14 mouse cellular contexts compared by ENCODE assay signal in the genomic region with DNA sequence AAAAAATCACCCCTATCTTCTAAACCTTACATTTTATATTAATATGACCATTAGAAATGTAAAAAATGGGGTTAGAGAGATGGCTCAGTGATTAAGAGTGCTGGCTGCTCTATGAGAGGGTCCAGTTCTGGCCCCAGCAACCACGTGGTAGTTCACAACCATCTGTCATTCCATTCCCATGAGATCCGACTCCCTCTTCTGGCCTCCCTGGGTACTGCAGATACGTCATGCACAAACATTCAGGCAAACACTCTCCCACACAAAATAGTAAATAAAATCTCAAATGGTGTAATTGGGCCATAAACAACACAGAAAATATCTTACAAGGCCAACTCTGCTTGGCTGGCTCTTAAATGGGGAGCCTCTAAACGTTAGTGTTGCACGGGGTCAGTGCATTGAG.
DNase-seq lines count a peak whose midpoint lies in the region; ATAC-seq and TF ChIP-seq lines count a peak whose summit lies in the region.
"Had no signal": no experiment of that assay in that cellular context is flagged by ENCODE, and none has a peak within 500 bp of the region (broad histone marks: within the 10 kb centered on the region; RNA-seq: fewer than 3 reads in every experiment).

No protein-coding gene starts in this region.

- H3K36me3 ChIP-seq in heart, adult 2 months (ENCODE audit: control insufficient read depth, insufficient read depth, low read length), result no peaks in the 10 kb centered on the region
- H3K36me3 ChIP-seq in heart, embryonic 11.5 days (ENCODE audit: control insufficient read depth, insufficient read depth, low read length), result no peaks in the 10 kb centered on the region
- H3K36me3 ChIP-seq: embryonic facial prominence, embryonic 12.5 days; forebrain, embryonic 12.5 days had no signal

- in situ Hi-C loops in Patski (cut with MboI; ENCODE audit: low pct_unique_long_range_greater_than_20kb), result no loop called here

- H3K27me3 ChIP-seq in heart, adult 2 months (ENCODE audit: control insufficient read depth, insufficient read depth, low read length), result no peaks in the 10 kb centered on the region
- no peaks in the 10 kb centered on the region for H3K27me3 ChIP-seq in heart, embryonic 11.5 days (ENCODE audit: control insufficient read depth, insufficient read depth, low read length)
- peaks cover 9% of the 10 kb centered on the region for H3K27me3 ChIP-seq in Patski
- H3K27me3 ChIP-seq: embryonic facial prominence, embryonic 12.5 days; forebrain, embryonic 12.5 days; megakaryocyte, embryonic 14.5 days had no signal

- H3K27ac ChIP-seq in heart, adult 2 months, result no peak overlapping the region
- H3K27ac ChIP-seq in heart, embryonic 11.5 days (ENCODE audit: low read depth, low read length), result no peak overlapping the region
- H3K27ac ChIP-seq: embryonic facial prominence, embryonic 12.5 days; forebrain, embryonic 12.5 days had no signal

- peak; percentile 27 for TF ChIP-seq CTCF in heart, adult 2 months (IDR thresholded peaks at IDR 0.05)
- peak; percentile 53 for TF ChIP-seq CTCF in Patski (IDR thresholded peaks at IDR 0.05)

- WGBS in heart, adult 2 months, result 70% methylated on average over 5 of the region's 5 CpGs
- WGBS in heart, embryonic 11.5 days (ENCODE audit: insufficient replicate concordance), result 68% methylated on average over 5 of the region's 5 CpGs

- no peaks in the 10 kb centered on the region for H3K79me2 ChIP-seq in heart, adult 2 months (replicated peaks; ENCODE audit: control insufficient read depth, insufficient read depth, low read length)

- no peak overlapping the region for H3K9ac ChIP-seq in heart, adult 2 months (ENCODE audit: low read depth, low read length)
- no peak overlapping the region for H3K9ac ChIP-seq in heart, embryonic 11.5 days (ENCODE audit: low read depth, low read length)
- H3K9ac ChIP-seq: embryonic facial prominence, embryonic 12.5 days; forebrain, embryonic 12.5 days had no signal

- no peak overlapping the region for H3K4me2 ChIP-seq in heart, embryonic 11.5 days
- H3K4me2 ChIP-seq: embryonic facial prominence, embryonic 12.5 days; forebrain, embryonic 12.5 days had no signal

- POLR2A ChIA-PET in Patski (lab: Charles Lee), result no interaction called here

- no peaks in the 10 kb centered on the region for H3K4me1 ChIP-seq in heart, adult 2 months (ENCODE audit: control insufficient read depth, insufficient read depth, low read length)
- no peaks in the 10 kb centered on the region for H3K4me1 ChIP-seq in heart, embryonic 11.5 days (ENCODE audit: control insufficient read depth, insufficient read depth, low read length)
- H3K4me1 ChIP-seq: embryonic facial prominence, embryonic 12.5 days; forebrain, embryonic 12.5 days; megakaryocyte, embryonic 14.5 days had no signal

- TF ChIP-seq POLR2A in heart, adult 2 months (IDR thresholded peaks at IDR 0.05; ENCODE audit: insufficient read depth, low read depth, low read length), result no peak

- DNase-seq in heart, adult 2 months, result no peak
- DNase-seq in left cerebral cortex, postnatal 4 days, result peak; percentile 12
- DNase-seq in left cerebral cortex, adult 18-20 months (ENCODE audit: low spot score in 2 of 2), result no peak
- peak; percentile 12 for DNase-seq in 416B (ENCODE audit: low read depth)
- no peak for DNase-seq in Patski (ENCODE audit: low read depth, low spot score)
- DNase-seq in natural killer cell, adult 2 months (ENCODE audit: low spot score in 2 of 2), result no peak
- no peak for DNase-seq in right cerebral cortex, postnatal 4 days
- DNase-seq: cerebellum, postnatal 25 days; gastrocnemius, postnatal 25 days had no signal

- CTCF ChIA-PET in Patski (lab: Charles Lee), result no interaction called here

- TF ChIP-seq EP300 in heart, adult 2 months (IDR thresholded peaks at IDR 0.05; ENCODE audit: insufficient read depth, low read depth, low read length), result no peak

- H3K9me3 ChIP-seq in heart, embryonic 11.5 days (replicated peaks; ENCODE audit: control insufficient read depth, low read length), result no peaks in the 10 kb centered on the region
- H3K9me3 ChIP-seq: embryonic facial prominence, embryonic 12.5 days; forebrain, embryonic 12.5 days had no signal

- intact Hi-C loops in heart, adult 2 months (cut with DNase I), result no loop called here
- intact Hi-C loops in left cerebral cortex, postnatal 4 days (cut with DNase I), result no loop called here

- H3K4me3 ChIP-seq in heart, adult 2 months, result no peak overlapping the region
- H3K4me3 ChIP-seq in heart, embryonic 11.5 days (ENCODE audit: low read depth, low read length), result no peak overlapping the region
- H3K4me3 ChIP-seq: embryonic facial prominence, embryonic 12.5 days; forebrain, embryonic 12.5 days; megakaryocyte, embryonic 14.5 days had no signal

- ATAC-seq in heart, embryonic 11.5 days (replicated peaks; ENCODE audit: insufficient number of reproducible peaks, low FRiP score, low TSS enrichment), result no peak
- no peak for ATAC-seq in Patski
- ATAC-seq: activated CD4-positive, CD25-positive, alpha-beta regulatory T cell, adult 4 months had no signal

Comparison
In these comparisons a context has a peak if more than half of its experiments do, and no peak if none do; other contexts are left out.
1. DNase-seq: peak in left cerebral cortex, postnatal 4 days (single experiment) and 416B (single experiment); none in heart, adult 2 months (0 of 2), left cerebral cortex, adult 18-20 months (0 of 2), Patski (single experiment), natural killer cell, adult 2 months (0 of 2) and right cerebral cortex, postnatal 4 days (single experiment).